Mouse (Mus musculus) kidney, postnatal 0 days (tissue): ENCODE measurements around the gene Fbxo46. TPM values are rescaled to one million over a fixed set of nuclear protein-coding genes. Genes with fewer than 3 reads are reported as not detected.

Experiments used
- ATAC-seq: fragments of 200-750 bp; cut with Nextera tagmentation; replicated peaks from 2 replicates; pipeline ENCODE4 v1.8.0; 2017; ENCODE audit warnings: low read depth, moderate number of reproducible peaks, moderate TSS enrichment, moderate library complexity; ENCODE audit not compliant: low FRiP score
- DNase-seq: peaks from one replicate; pipeline ENCODE4 v3.0.0-alpha.2; 2016; ENCODE audit warnings: low spot score
- H3K27ac ChIP-seq: fragments of 300-500 bp; sonication (generic); 2 replicates; pipeline ENCODE4 v1.5.1; 2014; ENCODE audit warnings: mild to moderate bottlenecking
- H3K27me3 ChIP-seq: fragments of 300-500 bp; sonication (generic); 2 replicates; pipeline ENCODE4 v1.6.1; 2014; ENCODE audit warnings: low read length, mixed read lengths; ENCODE audit not compliant: insufficient read depth
- H3K36me3 ChIP-seq: fragments of 300-500 bp; sonication (generic); 2 replicates; pipeline ENCODE4 v1.6.1; 2014; ENCODE audit warnings: low read length, mixed read lengths; ENCODE audit not compliant: insufficient read depth
- H3K4me1 ChIP-seq: fragments of 300-500 bp; sonication (generic); replicated peaks from 2 replicates; pipeline ENCODE4 v1.6.1; 2014; ENCODE audit warnings: antibody characterized with exemption, low read length, mixed read lengths; ENCODE audit not compliant: insufficient read depth
- H3K4me2 ChIP-seq: fragments of 300-500 bp; sonication (generic); 2 replicates; pipeline ENCODE4 v1.6.1; 2014; ENCODE audit warnings: mild to moderate bottlenecking, low read length, moderate library complexity, mixed read lengths
- H3K4me3 ChIP-seq: fragments of 300-500 bp; sonication (generic); replicated peaks from 2 replicates; pipeline ENCODE4 v1.5.1; 2014; ENCODE audit warnings: low read depth, low read length
- H3K9ac ChIP-seq: fragments of 300-500 bp; sonication (generic); 2 replicates; pipeline ENCODE4 v1.6.1; 2014; ENCODE audit warnings: low read depth, low read length
- H3K9me3 ChIP-seq: fragments of 300-500 bp; sonication (generic); replicated peaks from 2 replicates; pipeline ENCODE4 v1.6.1; 2016; ENCODE audit warnings: low read length, inconsistent platforms, mixed read lengths
- CTCF ChIP-seq: IDR thresholded peaks from 2 replicates; pipeline ENCODE4 v1.5.1; 2016; ENCODE audit warnings: antibody characterized with exemption, low read depth, mild to moderate bottlenecking, moderate library complexity
- WGBS: fragments of 180-500 bp; shearing (Covaris S2); extraction: QIAGEN DNeasy Blood & Tissue Kit; methylation state at CpG from one replicate; pipeline ENCODE4 v1.1.7; 2014; 5-methylcytosine and 5-hydroxymethylcytosine counted together
- polyA plus RNA-seq: library from polyadenylated mRNA; unstranded; fragments of >200 nt; fragmentation: Nextera tagmentation; extraction: Ambion mirVana; gene quantifications from 2 replicates; pipeline ENCODE4 v1.2.1, GENCODE M21; 2015

Fbxo46 gene
- polyA plus RNA-seq, 1 experiment from 2014 or later: 12.1 TPM

GRCm38 (mm10) chr7:19076586-19076991 is 43.1 kb upstream of the Fbxo46 start:
- peak overlapping the region; percentile 81 for H3K4me2 ChIP-seq
- H3K4me1 ChIP-seq: peaks cover 11% of the 10 kb centered on the region
- peaks cover 20% of the 10 kb centered on the region for H3K36me3 ChIP-seq
- peak overlapping the region; percentile 99 for H3K9ac ChIP-seq
- H3K27ac ChIP-seq: peak overlapping the region; percentile 92
- under 1% methylated on average over 20 of the region's 22 CpGs for WGBS
- H3K27me3 ChIP-seq: no peaks in the 10 kb centered on the region
- peak overlapping the region; percentile 72 for H3K4me3 ChIP-seq
- no peaks in the 10 kb centered on the region for H3K9me3 ChIP-seq
- ATAC-seq (peak; percentile 5), DNase-seq (no peak)
- TF ChIP-seq CTCF: no peak

- peak overlapping the region; percentile 72; the same call in 1 of the 2 replicates for H3K4me3 ChIP-seq
- no peaks in the 10 kb centered on the region for H3K27me3 ChIP-seq
- H3K9me3 ChIP-seq: no peaks in the 10 kb centered on the region
- no peak overlapping the region for H3K27ac ChIP-seq
- H3K9ac ChIP-seq: peak overlapping the region; percentile 99; the same call in 1 of the 2 replicates
- ATAC-seq (no peak), DNase-seq (no peak)
- peaks cover 17% of the 10 kb centered on the region for H3K4me1 ChIP-seq
- WGBS: 38% methylated on average over 14 of the region's 14 CpGs
- peaks cover 28% of the 10 kb centered on the region for H3K36me3 ChIP-seq
- H3K4me2 ChIP-seq: peak overlapping the region; percentile 81
- no peak for TF ChIP-seq CTCF
Measured at GRCm38 (mm10) chr7:19077761-19078160, 41.9 kb upstream of the Fbxo46 start.

GRCm38 (mm10) chr7:19078732-19079131 is 40.9 kb upstream of the Fbxo46 start:
- Histone ChIP-seq H3K27me3 (no peaks in the 10 kb centered on the region), H3K27ac (no peak overlapping the region), H3K4me3 (no peak overlapping the region), H3K4me2 (no peak overlapping the region), H3K9me3 (no peaks in the 10 kb centered on the region), H3K36me3 (peaks cover 28% of the 10 kb centered on the region), H3K9ac (no peak overlapping the region), H3K4me1 (peaks cover 26% of the 10 kb centered on the region)
- DNase-seq: no peak
- no peak for TF ChIP-seq CTCF
- 57% methylated on average over 3 of the region's 3 CpGs for WGBS
- no peak for ATAC-seq

- TF ChIP-seq CTCF: no peak
- H3K4me3 ChIP-seq: no peak overlapping the region
- H3K27ac ChIP-seq: no peak overlapping the region
- peaks cover 44% of the 10 kb centered on the region for H3K4me1 ChIP-seq
- no peaks in the 10 kb centered on the region for H3K27me3 ChIP-seq
- 79% methylated on average over 19 of the region's 19 CpGs for WGBS
- no peaks in the 10 kb centered on the region for H3K9me3 ChIP-seq
- peaks cover 28% of the 10 kb centered on the region for H3K36me3 ChIP-seq
- H3K9ac ChIP-seq: no peak overlapping the region
- H3K4me2 ChIP-seq: no peak overlapping the region
- no peak for DNase-seq
- no peak for ATAC-seq
Measured at GRCm38 (mm10) chr7:19080451-19080950, 39.2 kb upstream of the Fbxo46 start.

- H3K4me1 ChIP-seq: peaks cover 49% of the 10 kb centered on the region
- H3K27ac ChIP-seq: no peak overlapping the region
- ATAC-seq (no peak), DNase-seq (no peak)
- H3K4me3 ChIP-seq: no peak overlapping the region
- H3K9me3 ChIP-seq: no peaks in the 10 kb centered on the region
- 75% methylated on average over 4 of the region's 4 CpGs for WGBS
- no peaks in the 10 kb centered on the region for H3K27me3 ChIP-seq
- no peak for TF ChIP-seq CTCF
- H3K4me2 ChIP-seq: no peak overlapping the region
- H3K9ac ChIP-seq: 0 out of 2 replicates have a peak overlapping the region, but pooled peaks have one; percentile 23
- H3K36me3 ChIP-seq: peaks cover 28% of the 10 kb centered on the region
Measured at GRCm38 (mm10) chr7:19082171-19082570, 37.5 kb upstream of the Fbxo46 start.

GRCm38 (mm10) chr7:19083096-19083495 is 36.6 kb upstream of the Fbxo46 start:
- 35% methylated on average over 6 of the region's 6 CpGs for WGBS
- TF ChIP-seq CTCF: no peak
- Histone ChIP-seq H3K4me3 (no peak overlapping the region), H3K9me3 (no peaks in the 10 kb centered on the region), H3K27ac (peak overlapping the region; percentile 57), H3K4me1 (peaks cover 42% of the 10 kb centered on the region), H3K4me2 (peak overlapping the region; percentile 51; the same call in 1 of the 2 replicates), H3K9ac (0 out of 2 replicates have a peak overlapping the region, but pooled peaks have one; percentile 31), H3K27me3 (no peaks in the 10 kb centered on the region), H3K36me3 (peaks cover 32% of the 10 kb centered on the region)
- DNase-seq: no peak
- ATAC-seq: no peak
